Mouse (Mus musculus) midbrain, embryonic 11.5 days (tissue): ENCODE results near the gene Cachd1. TPM values are rescaled to one million over a fixed set of nuclear protein-coding genes. Genes with fewer than 3 reads are reported as not detected.

Experiments
- ATAC-seq: fragments of 200-750 bp; cut with Nextera tagmentation; 2 replicates; pipeline ENCODE4 v1.8.0; 2017; ENCODE audit warnings: moderate TSS enrichment, moderate library complexity; ENCODE audit not compliant: low FRiP score
- DNase-seq: peaks from one replicate; pipeline ENCODE4 v3.0.0; 2015; ENCODE audit warnings: low spot score; ENCODE audit errors: missing footprints
- H3K27ac ChIP-seq: fragments of 300-500 bp; sonication (generic); 2 replicates; pipeline ENCODE4 v1.5.1; 2014; ENCODE audit warnings: low read depth, low read length
- H3K27me3 ChIP-seq: fragments of 300-500 bp; sonication (generic); 2 replicates; pipeline ENCODE4 v1.6.1; 2014; ENCODE audit warnings: mild to moderate bottlenecking, low read length, moderate library complexity, mixed read lengths; ENCODE audit not compliant: control insufficient read depth, insufficient read depth
- H3K36me3 ChIP-seq: fragments of 300-500 bp; sonication (generic); 2 replicates; pipeline ENCODE4 v1.6.1; 2014; ENCODE audit warnings: mild to moderate bottlenecking, low read length, moderate library complexity, mixed read lengths; ENCODE audit not compliant: control insufficient read depth, insufficient read depth
- H3K4me1 ChIP-seq: fragments of 300-500 bp; sonication (generic); 2 replicates; pipeline ENCODE4 v1.6.1; 2014; ENCODE audit warnings: low read length; ENCODE audit not compliant: control insufficient read depth, insufficient read depth
- H3K4me2 ChIP-seq: fragments of 300-500 bp; sonication (generic); 2 replicates; pipeline ENCODE4 v1.6.1; 2014; ENCODE audit warnings: mild to moderate bottlenecking, moderate library complexity
- H3K4me3 ChIP-seq: fragments of 300-500 bp; sonication (generic); 2 replicates; pipeline ENCODE4 v1.5.1; 2014; ENCODE audit warnings: low read depth, low read length
- H3K9ac ChIP-seq: fragments of 300-500 bp; sonication (generic); 2 replicates; pipeline ENCODE4 v1.6.1; 2014; ENCODE audit warnings: low read length
- H3K9me3 ChIP-seq: fragments of 300-500 bp; sonication (generic); 2 replicates; pipeline ENCODE4 v1.6.1; 2016; ENCODE audit warnings: low read length; ENCODE audit not compliant: control insufficient read depth
- WGBS: fragments of 180-500 bp; shearing (Covaris S2); extraction: QIAGEN DNeasy Blood & Tissue Kit; methylation state at CpG from one replicate; pipeline ENCODE4 v1.1.7; 2014; 5-methylcytosine and 5-hydroxymethylcytosine counted together
- polyA plus RNA-seq: library from polyadenylated mRNA; unstranded; fragments of >200 nt; fragmentation: Nextera tagmentation; extraction: Ambion mirVana; gene quantifications from 2 replicates; pipeline ENCODE4 v1.2.1, GENCODE M21; 2014

Gene Cachd1
- polyA plus RNA-seq, 1 experiment from 2014 or later, result 39.0 TPM

DNA sequence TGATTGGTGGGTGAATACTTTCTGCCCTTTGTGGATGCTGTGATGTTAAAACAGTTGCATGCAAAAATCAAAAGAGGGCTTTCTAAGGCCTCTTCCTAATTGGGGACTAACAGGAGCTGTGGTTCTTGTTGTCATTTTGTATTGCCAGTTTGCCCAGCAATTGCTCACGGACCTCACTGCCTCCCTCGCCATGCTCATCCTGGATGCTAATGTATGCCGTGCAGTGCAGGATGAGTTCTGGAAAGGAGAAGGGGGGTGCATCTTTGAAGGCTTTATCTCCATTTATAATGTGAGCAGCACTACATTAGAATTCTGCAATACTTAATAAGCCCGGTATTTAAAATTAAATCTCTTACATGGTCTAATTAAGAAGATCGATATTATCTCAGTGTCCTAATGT lies 66.6 kb downstream of the Cachd1 start:
- DNase-seq, result no peak
- H3K36me3 ChIP-seq, result no peaks in the 10 kb centered on the region
- H3K4me2 ChIP-seq, result no peak overlapping the region
- H3K4me1 ChIP-seq, result peaks cover 18% of the 10 kb centered on the region
- no peaks in the 10 kb centered on the region for H3K27me3 ChIP-seq
- no peaks in the 10 kb centered on the region for H3K9me3 ChIP-seq
- no peak overlapping the region for H3K27ac ChIP-seq
- H3K9ac ChIP-seq, result no peak overlapping the region
- WGBS, result 21% methylated on average over 5 of the region's 5 CpGs
- no peak; the same call in 1 of the 2 replicates for ATAC-seq
- no peak overlapping the region for H3K4me3 ChIP-seq

DNA sequence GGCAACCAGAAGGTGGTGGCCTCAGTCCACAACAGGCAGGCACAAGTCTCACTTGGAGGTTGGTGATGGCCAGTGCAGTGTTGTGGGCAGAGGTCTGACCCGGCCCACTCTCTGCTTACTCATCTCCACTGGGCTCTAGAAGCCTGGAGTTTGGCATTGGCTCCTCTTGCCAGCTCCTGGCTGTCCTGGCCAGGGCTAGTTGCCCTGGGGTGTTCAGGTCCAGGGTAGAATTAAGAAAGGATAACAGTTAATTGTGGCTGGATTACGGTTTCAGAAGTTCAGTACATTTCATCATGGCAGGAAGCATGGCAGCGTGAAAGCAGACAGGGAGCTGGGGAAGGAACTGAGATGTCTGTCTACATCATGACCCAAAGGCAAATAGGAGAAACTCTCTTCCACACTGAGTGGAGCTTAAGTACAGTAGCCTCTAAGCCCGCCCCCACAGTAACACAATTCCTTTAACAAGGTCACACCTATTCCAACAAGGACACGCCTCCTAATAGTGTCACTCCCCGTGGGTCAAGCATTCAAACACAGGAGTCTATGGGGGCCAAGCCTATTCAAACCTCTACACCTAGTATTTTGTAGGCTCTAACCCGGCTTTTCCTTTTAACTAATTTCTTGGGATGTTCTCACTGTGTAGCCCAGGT lies 74.5 kb downstream of the Cachd1 start:
- 85% methylated on average over 7 of the region's 7 CpGs for WGBS
- no peak overlapping the region for H3K9ac ChIP-seq
- H3K4me2 ChIP-seq, result no peak overlapping the region
- no peak overlapping the region for H3K27ac ChIP-seq
- H3K9me3 ChIP-seq, result no peaks in the 10 kb centered on the region
- no peaks in the 10 kb centered on the region for H3K27me3 ChIP-seq
- ATAC-seq (no peak), DNase-seq (no peak)
- H3K4me1 ChIP-seq, result peaks cover 16% of the 10 kb centered on the region
- no peaks in the 10 kb centered on the region for H3K36me3 ChIP-seq
- no peak overlapping the region for H3K4me3 ChIP-seq

DNA sequence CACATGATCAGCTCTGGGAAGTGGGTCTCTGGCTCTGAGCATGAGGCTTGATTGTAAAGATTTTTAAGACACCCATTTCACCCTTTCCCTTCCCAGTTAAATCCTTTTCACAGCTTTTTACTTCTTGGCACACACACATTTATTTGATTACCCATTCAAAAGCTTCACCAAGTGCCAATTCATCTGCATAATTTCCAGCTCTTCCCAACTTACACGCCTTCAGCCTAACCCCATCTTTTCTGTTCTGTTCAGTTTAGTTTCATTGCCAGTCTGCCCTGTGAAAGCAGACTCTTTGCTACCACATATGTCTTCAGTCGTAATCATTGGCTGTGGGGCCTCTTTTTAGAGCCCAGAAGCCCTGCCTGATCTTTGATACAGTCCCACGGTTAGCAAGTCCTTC lies 76.0 kb downstream of the Cachd1 start:
- H3K4me1 ChIP-seq, result peaks cover 20% of the 10 kb centered on the region

DNA sequence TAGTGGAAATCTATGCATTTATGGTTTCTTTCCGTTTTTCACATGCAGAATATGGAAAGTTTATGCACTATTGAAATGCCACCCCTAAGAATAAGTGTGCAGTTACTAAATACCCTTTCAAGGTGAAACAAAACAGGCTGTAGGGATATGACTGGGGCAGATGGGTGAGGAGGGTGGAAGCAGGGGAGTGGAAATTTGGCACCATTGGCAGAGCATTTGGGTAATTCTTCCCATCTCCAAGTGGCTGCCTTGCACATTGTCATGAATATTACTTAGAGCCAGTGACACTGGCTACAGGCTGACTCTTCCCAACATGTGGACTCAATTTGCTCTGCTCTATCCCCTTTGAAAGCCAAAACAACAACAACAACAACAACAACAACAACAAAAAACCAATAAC lies 77.0 kb downstream of the Cachd1 start:
- no peaks in the 10 kb centered on the region for H3K27me3 ChIP-seq
- H3K36me3 ChIP-seq, result no peaks in the 10 kb centered on the region
- no peak overlapping the region for H3K27ac ChIP-seq
- no peak for ATAC-seq
- no peak overlapping the region for H3K4me3 ChIP-seq
- peaks cover 20% of the 10 kb centered on the region for H3K4me1 ChIP-seq
- H3K9me3 ChIP-seq, result no peaks in the 10 kb centered on the region
- WGBS, result 77% methylated on average over 1 of the region's 1 CpGs
- no peak overlapping the region for H3K4me2 ChIP-seq
- no peak overlapping the region for H3K9ac ChIP-seq
- no peak for DNase-seq

More for the DNA sequence above, 76.0 kb downstream of the Cachd1 start:
- 64% methylated on average over 3 of the region's 3 CpGs for WGBS
- H3K27me3 ChIP-seq, result no peaks in the 10 kb centered on the region
- no peak overlapping the region for H3K27ac ChIP-seq
- no peaks in the 10 kb centered on the region for H3K9me3 ChIP-seq
- no peak overlapping the region for H3K9ac ChIP-seq
- H3K4me3 ChIP-seq, result no peak overlapping the region
- no peaks in the 10 kb centered on the region for H3K36me3 ChIP-seq
- no peak overlapping the region for H3K4me2 ChIP-seq
- no peak for DNase-seq
- ATAC-seq, result no peak

DNA sequence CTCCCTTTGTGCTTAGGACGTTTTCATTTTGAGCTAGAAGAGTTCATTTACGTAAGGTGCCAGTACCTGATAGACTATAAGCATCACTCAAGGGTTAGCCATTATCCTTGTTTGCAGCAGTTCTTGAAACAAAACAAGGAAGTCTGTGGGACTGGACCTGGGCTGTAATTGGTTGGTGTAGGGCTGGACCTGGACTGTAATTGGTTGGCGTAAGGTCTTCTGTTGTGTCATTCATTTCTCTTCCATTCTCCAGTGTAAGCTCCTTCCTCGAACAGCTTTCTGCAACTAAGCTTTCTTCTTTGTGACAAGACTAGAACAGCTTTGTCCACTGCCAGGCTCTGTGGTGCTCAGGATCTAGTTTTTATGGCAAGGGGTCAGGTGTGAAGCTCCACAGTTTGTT lies 78.9 kb downstream of the Cachd1 start:
- Histone ChIP-seq H3K9me3 (no peaks in the 10 kb centered on the region), H3K4me2 (no peak overlapping the region), H3K27me3 (no peaks in the 10 kb centered on the region), H3K9ac (no peak overlapping the region), H3K27ac (no peak overlapping the region), H3K4me1 (peaks cover 20% of the 10 kb centered on the region), H3K4me3 (no peak overlapping the region), H3K36me3 (no peaks in the 10 kb centered on the region)
- DNase-seq (no peak), ATAC-seq (peak; percentile 57; the same call in 1 of the 2 replicates)
- 68% methylated on average over 4 of the region's 4 CpGs for WGBS

DNA sequence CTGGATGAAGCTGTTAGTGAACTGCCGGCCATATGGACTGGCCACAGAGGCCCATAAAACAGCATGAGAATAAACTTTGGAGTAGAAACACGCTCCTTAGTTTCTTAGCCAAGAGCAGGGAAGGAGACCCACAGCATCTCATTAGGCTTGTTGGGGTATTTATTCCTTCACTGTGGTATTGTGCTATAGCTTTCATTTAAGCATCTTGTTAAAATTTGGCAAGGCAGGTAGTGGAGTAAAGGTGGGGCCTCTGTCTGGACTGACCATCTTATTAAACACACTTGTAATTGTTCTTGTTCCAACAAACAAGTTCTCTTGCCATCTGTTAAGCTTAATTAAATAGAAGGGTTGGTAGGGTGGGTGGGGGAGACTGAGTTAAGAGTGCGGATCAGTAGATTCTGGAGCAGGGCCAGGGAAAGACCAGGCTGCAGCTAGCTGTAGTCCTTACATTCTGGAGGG lies 81.0 kb downstream of the Cachd1 start:
- Histone ChIP-seq H3K27ac (no peak overlapping the region), H3K9me3 (no peaks in the 10 kb centered on the region), H3K4me1 (peaks cover 18% of the 10 kb centered on the region), H3K36me3 (no peaks in the 10 kb centered on the region), H3K4me3 (no peak overlapping the region), H3K4me2 (no peak overlapping the region), H3K27me3 (no peaks in the 10 kb centered on the region), H3K9ac (no peak overlapping the region)
- ATAC-seq (no peak), DNase-seq (no peak)
- 65% methylated on average over 3 of the region's 3 CpGs for WGBS

DNA sequence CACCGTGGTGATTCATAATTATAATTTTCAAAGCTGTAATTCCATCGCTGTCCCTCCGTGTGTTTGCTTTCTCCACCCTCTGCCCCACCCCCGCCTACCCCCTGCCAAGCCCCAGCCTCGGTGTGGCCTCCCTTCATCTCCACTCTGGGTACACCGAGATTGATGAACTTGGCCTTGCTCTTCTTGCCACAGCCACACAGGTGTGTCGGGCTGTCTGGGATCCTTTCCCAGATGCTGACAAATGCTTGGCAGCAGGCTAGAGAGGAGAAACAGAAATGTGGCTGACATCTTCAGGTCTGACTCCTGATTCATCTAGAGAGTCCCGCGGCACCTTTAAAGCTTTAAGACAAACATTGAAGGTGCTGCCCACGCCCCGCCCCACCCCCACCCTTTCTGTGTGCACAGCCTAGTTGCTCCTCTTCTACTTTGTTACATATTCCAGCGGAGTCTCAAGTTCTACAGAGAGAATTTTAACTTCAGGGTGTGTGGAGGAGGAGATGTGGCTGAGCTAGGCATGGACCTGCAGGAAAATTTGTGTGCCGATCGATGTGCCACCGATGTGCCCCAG lies 87.5 kb downstream of the Cachd1 start:
- no peaks in the 10 kb centered on the region for H3K27me3 ChIP-seq
- DNase-seq (no peak), ATAC-seq (no peak)
- 59% methylated on average over 15 of the region's 15 CpGs for WGBS
- H3K4me1 ChIP-seq, result peaks cover 41% of the 10 kb centered on the region
- H3K27ac ChIP-seq, result no peak overlapping the region
- H3K4me2 ChIP-seq, result no peak overlapping the region
- no peak overlapping the region for H3K9ac ChIP-seq
- no peaks in the 10 kb centered on the region for H3K9me3 ChIP-seq
- 0 out of 2 replicates have a peak, but pooled peaks cover 2% of the 10 kb centered on the region for H3K36me3 ChIP-seq
- H3K4me3 ChIP-seq, result no peak overlapping the region

DNA sequence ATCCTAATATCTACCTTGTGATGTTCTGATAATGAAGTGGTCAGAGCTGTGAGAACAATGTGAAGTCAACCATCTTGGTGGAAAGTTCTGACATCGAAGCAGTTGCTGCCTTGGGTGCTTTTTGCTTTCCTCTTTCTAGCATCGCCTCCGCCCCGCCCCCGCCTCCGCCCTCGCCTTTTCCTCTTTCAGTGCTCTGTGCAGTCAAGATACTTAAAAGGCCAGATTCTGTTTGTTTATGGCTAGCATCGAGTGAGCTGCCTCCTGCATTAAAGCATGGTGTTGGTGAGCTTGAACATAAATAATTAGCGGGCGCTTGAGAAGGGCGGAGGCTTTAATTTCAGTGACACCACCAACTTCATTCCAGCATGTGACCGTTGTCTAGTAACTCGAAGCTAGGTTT lies 88.9 kb downstream of the Cachd1 start:
- Histone ChIP-seq H3K4me3 (no peak overlapping the region), H3K9me3 (no peaks in the 10 kb centered on the region), H3K27ac (no peak overlapping the region), H3K27me3 (no peaks in the 10 kb centered on the region), H3K9ac (no peak overlapping the region), H3K36me3 (0 out of 2 replicates have a peak, but pooled peaks cover 2% of the 10 kb centered on the region), H3K4me2 (peak overlapping the region; percentile 1; the same call in 1 of the 2 replicates), H3K4me1 (peaks cover 41% of the 10 kb centered on the region)
- peak; percentile 60 for ATAC-seq
- 28% methylated on average over 13 of the region's 13 CpGs for WGBS
- peak; percentile 91 for DNase-seq

DNA sequence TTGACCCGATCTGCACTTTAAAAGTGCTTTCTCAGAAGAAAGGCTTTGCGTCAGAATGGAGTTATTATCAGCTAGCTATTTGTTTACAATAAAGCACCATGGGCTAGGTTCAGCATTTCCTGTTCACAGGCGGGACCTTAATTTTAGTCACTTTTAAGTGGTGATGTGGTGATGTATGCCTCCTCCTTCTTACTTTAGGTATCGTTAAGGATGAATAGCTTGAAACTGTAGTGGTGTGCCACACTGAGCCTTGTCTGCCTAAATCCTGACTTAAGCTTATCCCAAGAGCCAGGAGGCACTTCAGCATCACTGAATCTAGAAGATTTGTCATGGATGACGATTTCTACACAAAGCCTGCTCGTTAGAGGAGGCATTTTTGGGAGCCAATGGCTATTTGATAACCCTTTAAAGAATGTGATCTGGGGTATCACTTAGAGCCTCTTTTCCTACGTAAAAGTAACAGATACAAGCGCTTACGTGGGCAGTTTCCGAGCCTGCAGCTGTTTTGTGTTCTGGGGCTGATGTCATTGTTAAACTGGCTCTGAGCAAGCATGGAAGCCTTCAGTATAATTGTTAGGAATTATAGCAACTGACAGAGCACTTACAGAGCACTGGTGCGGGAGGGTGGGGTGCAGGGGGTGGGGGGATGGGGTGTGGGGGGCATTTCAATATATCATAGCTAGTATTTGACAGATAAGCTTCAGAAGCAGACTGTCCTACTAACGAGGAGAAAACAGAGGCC lies 89.7 kb downstream of the Cachd1 start:
- peak overlapping the region; percentile 1; the same call in 1 of the 2 replicates for H3K4me2 ChIP-seq
- peak; percentile 56; the same call in 1 of the 2 replicates for ATAC-seq
- peak; percentile 94 for DNase-seq
- 0 out of 2 replicates have a peak, but pooled peaks cover 2% of the 10 kb centered on the region for H3K36me3 ChIP-seq
- 16% methylated on average over 12 of the region's 12 CpGs for WGBS
- no peaks in the 10 kb centered on the region for H3K9me3 ChIP-seq
- no peak overlapping the region; the same call in 1 of the 2 replicates for H3K27ac ChIP-seq
- no peak overlapping the region for H3K4me3 ChIP-seq
- H3K4me1 ChIP-seq, result peaks cover 44% of the 10 kb centered on the region
- H3K9ac ChIP-seq, result no peak overlapping the region
- no peaks in the 10 kb centered on the region for H3K27me3 ChIP-seq
